Mouse (Mus musculus) liver, adult 2 months (tissue): Measurements from ENCODE around the gene Inpp5d.

Experiments used
- CTCF ChIP-seq: fragments of 200-500 bp; IDR thresholded peaks from 2 replicates; pipeline ENCODE4 v1.5.1; 2011; ENCODE audit warnings: low read depth, low read length, control low read depth
- POLR2A ChIP-seq: fragments of 200-500 bp; IDR thresholded peaks from 2 replicates; pipeline ENCODE4 v1.6.1; 2011; ENCODE audit warnings: low read length, control low read depth; ENCODE audit not compliant: insufficient read depth; ENCODE audit errors: extremely low read depth

DNA sequence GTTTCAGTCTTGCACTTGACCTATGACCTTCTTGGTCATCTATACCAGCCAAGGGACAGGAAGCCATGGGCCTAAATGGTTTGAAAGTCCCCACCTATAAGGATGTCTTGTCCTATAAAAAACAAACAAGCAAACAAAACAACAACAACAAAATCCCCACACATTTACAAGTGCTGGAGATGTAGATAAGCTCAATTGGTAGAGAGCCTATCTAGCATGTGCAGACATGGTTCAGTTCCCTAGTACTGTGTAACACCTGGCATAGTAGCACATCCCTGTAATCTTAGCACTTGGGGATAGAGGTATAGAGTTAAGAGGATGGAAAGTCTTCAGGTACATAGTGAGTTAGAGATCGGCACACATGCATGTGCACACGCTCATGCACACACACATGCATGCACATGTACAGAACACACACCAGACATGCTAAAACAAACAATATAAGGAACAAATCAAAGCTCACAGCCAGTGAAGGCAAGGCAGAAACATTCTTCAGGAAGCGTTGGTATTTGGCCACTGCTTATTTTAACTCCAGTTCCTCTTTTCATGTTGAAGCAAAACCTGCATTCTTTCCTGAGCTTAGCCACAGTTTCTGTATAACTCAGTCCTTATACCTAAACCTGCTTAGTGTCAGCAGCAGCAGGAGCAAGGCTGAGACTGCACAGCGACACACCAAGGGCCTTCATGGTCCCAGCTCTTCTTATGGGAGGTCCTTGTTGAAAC lies 17.9 kb downstream of the Inpp5d start:
- TF ChIP-seq POLR2A = no peak
- TF ChIP-seq CTCF = no peak
